Mouse (Mus musculus): ENCODE measurements around the gene Cttnbp2nl.
A peak's percentile ranks its signal among the peaks of the same experiment; 100 is the strongest.

Cttnbp2nl gene

GRCm38 (mm10) chr3:105012696-105013313 is 40.1 kb downstream of the Cttnbp2nl start:
- no peak for DNase-seq

- DNase-seq, result no peak
Observed at GRCm38 (mm10) chr3:105011883-105012282, 41.1 kb downstream of the Cttnbp2nl start.

- DNase-seq, result no peak
Observed at GRCm38 (mm10) chr3:105010681-105011339, 42.1 kb downstream of the Cttnbp2nl start.

GRCm38 (mm10) chr3:105008070-105008469 is 44.9 kb downstream of the Cttnbp2nl start:
- no peak for DNase-seq

GRCm38 (mm10) chr3:105006101-105006500 is 46.8 kb downstream of the Cttnbp2nl start:
- DNase-seq, result no peak

GRCm38 (mm10) chr3:105005561-105006065 is 47.3 kb downstream of the Cttnbp2nl start:
- no peak for DNase-seq

- no peak for DNase-seq
Observed at GRCm38 (mm10) chr3:105005011-105005410, 47.9 kb downstream of the Cttnbp2nl start.

GRCm38 (mm10) chr3:105003960-105004463 is 48.9 kb downstream of the Cttnbp2nl start:
- no peak for DNase-seq

GRCm38 (mm10) chr3:105001374-105001773 is 51.6 kb downstream of the Cttnbp2nl start:
- DNase-seq, result no peak

- no peak for DNase-seq
Observed at GRCm38 (mm10) chr3:105000561-105000960, 52.4 kb downstream of the Cttnbp2nl start.

- no peak for DNase-seq
Observed at GRCm38 (mm10) chr3:104997563-104997962, 55.4 kb downstream of the Cttnbp2nl start.

- DNase-seq, result no peak
Observed at GRCm38 (mm10) chr3:104995707-104996106, 57.2 kb downstream of the Cttnbp2nl start.

GRCm38 (mm10) chr3:104994415-104994841 is 58.5 kb downstream of the Cttnbp2nl start:
- DNase-seq, result no peak

- peak; percentile 11 to 15 for DNase-seq
Observed at GRCm38 (mm10) chr3:104993800-104994199, 59.1 kb downstream of the Cttnbp2nl start.

- DNase-seq, result peak; percentile 91 to 93
Observed at GRCm38 (mm10) chr3:104992709-104993388, 60.1 kb downstream of the Cttnbp2nl start.

- DNase-seq, result no peak
Observed at GRCm38 (mm10) chr3:104991703-104992102, 61.2 kb downstream of the Cttnbp2nl start.

GRCm38 (mm10) chr3:104987884-104988283 is 65.1 kb downstream of the Cttnbp2nl start:
- no peak for DNase-seq

- no peak for DNase-seq
Observed at GRCm38 (mm10) chr3:104979735-104980134, 73.2 kb downstream of the Cttnbp2nl start.

GRCm38 (mm10) chr3:104967548-104968300 is 85.2 kb downstream of the Cttnbp2nl start:
- peak; percentile 54 to 66 for DNase-seq

- no peak for DNase-seq
Observed at GRCm38 (mm10) chr3:104965991-104966554, 86.9 kb downstream of the Cttnbp2nl start.

GRCm38 (mm10) chr3:104965070-104965855 is 87.7 kb downstream of the Cttnbp2nl start:
- no peak for DNase-seq
